Mouse (Mus musculus): ENCODE data around the gene Cbr4.

Cbr4 gene

DNA sequence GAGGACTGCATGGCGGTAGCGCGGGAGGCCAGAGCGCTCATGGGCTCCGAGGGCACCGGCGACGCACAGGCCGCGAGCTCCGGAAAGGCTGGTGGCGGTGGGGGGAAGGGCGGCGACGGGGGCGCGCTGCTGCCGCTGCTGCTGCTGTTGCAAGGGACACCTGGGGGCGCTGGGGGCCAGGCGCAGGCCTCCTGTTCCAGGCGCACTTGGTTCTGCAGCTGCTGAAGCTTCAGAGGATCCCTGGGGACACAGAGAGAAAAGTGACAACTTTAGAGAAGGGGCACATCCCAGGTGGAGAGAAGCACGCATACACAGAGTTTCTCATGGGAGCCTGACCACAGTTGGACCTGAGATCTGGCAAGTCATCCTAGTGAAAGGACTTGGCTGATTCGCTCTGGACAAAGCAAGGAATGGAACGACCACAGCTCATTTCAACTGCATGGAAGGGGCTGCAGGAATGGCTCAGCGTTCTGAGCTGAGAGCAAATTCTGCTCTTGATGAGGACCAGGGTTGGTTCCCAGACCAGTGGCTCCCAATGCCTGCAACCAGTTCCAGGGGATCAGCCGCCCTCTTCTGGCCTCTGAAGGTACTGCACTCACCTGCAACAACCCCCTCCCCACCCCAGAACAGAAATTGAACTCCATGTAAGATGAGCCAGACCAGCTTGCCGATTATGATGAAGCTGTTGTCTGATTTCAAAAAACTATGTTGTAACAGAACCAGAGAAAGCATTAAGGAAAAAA is 62.6 kb downstream of the Cbr4 start:
- no peak for DNase-seq (ENCODE audit: low spot score)

DNA sequence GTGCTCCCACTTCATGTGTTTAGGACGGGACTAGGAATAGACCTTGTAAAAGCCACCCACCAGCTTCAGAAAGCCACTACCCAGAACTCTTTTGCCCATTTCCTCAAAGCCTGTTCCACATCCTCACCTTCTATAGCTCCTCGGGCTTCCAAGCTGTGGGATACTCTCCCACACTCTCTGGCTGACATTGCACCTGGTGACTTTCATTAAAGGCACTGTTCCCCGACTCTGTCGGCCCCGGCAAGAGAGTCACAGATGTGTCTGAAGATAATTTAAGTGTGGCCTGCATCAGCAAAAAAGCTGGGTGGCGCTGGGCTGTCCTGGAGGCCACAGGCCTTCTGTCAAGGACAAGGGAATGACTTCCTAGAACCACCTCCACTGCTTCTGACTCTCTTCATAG is 64.7 kb downstream of the Cbr4 start:
- DNase-seq (ENCODE audit: low spot score) = no peak

DNA sequence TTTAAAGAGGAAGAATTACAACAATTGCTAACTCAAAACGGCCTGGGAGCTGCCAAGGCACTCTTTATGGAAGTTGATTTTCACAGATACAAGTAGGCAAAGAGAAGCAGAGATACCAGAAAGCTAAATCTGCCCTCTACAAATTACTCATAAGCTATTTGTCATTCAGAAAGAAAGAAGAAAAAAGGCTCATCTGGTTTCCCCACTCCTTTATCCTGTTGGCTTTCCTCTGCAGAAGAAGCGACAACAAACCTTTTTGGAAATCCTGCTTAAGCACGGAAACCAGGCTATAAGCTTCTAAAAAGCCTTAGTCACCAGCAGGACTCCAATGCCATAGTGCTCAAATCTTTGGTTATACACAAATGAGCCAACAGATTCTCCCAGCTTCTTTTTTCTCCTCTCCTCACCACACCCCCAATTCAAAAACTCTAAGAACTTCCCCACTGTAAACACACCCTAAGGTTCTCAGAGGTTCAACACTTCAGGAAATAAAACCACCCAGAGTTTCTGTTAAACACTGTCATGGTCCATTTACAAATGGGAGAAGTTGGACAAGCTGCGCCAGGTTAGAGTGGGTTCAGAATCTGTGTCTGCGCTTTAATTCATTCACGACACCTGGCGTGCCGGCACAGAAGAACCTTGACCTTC is 65.3 kb downstream of the Cbr4 start:
- DNase-seq (ENCODE audit: low spot score) = no peak

DNA sequence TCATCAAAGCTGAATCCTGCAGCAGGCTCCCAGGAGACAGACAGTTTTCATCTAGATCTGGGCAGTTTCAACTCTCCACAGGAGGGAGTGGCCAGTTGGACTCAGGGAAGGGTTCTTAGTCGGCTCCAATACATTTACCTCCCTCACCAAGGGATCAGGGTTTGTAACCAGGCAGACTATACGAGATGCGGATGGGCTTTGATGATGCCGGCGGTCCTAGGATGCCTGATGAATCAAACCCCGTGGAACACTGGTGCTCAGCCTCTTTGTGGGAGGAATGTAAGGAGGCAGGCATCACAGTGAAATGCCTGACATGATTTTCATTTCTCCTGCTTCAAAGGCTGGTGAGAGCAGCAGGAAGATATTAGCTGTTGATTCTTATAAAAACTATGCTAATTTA is 67.8 kb downstream of the Cbr4 start:
- no peak for DNase-seq (ENCODE audit: low spot score)

DNA sequence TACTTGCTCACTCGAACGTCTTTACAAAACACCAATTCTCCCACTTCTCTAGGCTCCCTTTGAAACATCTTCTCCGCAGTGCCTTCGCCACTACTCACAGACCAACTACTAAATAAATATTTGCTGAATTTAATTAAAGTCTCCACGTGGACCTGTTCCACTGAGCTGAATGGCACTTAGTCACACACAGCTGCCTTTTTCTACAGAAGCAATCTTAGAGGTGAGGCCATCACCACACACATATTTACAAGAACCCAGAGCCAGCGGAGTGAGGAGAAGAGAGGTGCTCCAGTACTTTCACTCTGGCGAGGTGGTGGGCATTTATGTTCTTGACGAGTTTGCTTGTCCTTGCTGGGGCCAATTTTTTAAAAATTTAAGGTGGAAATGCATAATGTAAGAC is 68.7 kb downstream of the Cbr4 start:
- DNase-seq (ENCODE audit: low spot score) = no peak
